Mouse (Mus musculus) testis, adult 2 months (tissue): ENCODE data around the gene Galnt6.

Experiments
- CTCF ChIP-seq: fragments of 200-500 bp; IDR thresholded peaks from 2 replicates; pipeline ENCODE4 v1.5.1; 2012; ENCODE audit warnings: low read depth, mild to moderate bottlenecking, inconsistent platforms, low read length, moderate library complexity; ENCODE audit not compliant: control insufficient read depth, insufficient read depth, insufficient replicate concordance
- POLR2A ChIP-seq: fragments of 200-500 bp; IDR thresholded peaks from 2 replicates; pipeline ENCODE4 v1.6.1; 2012; ENCODE audit warnings: low read depth, mild to moderate bottlenecking, inconsistent platforms, low read length, moderate library complexity; ENCODE audit not compliant: control insufficient read depth

DNA sequence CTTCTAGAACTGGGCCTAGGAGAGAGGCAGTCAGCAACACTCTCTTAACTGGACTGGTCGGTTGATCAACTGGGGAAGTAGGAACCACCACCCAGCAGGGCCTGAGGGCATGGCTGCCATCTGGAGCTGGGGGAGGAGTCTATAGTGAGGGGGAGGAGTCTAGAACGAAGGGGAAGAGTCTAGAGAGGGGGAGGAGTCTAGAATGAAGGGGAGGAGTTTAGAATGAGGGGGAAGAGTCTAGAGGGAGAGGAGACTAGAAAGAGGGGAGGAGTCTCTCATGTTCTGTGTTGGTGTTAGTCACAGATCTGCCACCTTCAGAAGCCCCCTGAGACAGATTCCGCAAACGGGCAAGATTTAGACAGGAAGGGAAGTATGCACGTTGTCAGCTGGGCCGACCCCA, 29.8 kb downstream of the Galnt6 start:
- no peak for TF ChIP-seq POLR2A
- no peak for TF ChIP-seq CTCF
